Mouse (Mus musculus): Measurements from ENCODE around the gene Glp1r.

Glp1r gene

DNA sequence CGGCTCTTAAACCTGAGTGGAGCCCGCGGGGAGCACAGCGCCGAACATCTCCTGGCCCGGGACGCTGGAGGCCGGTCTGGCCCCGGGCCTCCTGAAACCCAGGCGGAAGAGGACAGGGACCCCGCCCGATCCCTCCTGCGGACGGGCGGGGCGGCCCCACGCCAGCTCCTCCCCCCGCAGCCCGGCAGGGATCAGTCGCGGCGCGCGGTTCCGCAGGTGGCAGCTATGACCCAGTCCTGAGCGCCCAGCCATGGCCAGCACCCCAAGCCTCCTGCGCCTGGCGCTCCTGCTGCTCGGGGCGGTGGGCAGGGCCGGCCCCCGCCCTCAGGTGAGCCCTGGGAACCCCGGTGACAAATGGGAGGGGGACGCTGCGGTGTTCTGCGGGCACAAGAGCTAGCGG is at the start of gene Glp1r:
TSS of gene Glp1r (plus strand) at position 191 of the 400 bp plus-strand sequence.
- DNase-seq = no peak

DNA sequence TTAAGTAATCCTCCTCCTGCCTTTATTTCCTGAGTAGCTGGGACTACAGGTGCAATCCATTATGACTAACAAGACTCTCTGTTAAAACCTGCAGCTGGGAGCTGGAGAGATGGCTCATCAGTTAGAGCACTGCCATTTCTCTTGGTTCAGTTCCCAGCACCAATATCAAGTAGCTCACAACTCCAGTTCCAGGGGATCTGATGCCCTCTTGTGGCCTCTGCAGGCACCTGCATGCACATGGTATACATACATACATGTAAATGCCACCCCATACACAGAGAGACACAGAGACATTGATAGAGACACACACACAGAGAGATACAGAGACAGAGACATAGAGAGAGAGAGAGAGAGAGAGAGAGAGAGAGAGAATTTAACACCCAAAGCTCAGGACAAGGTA is 49.3 kb upstream of the Glp1r start:
- no peak for DNase-seq

DNA sequence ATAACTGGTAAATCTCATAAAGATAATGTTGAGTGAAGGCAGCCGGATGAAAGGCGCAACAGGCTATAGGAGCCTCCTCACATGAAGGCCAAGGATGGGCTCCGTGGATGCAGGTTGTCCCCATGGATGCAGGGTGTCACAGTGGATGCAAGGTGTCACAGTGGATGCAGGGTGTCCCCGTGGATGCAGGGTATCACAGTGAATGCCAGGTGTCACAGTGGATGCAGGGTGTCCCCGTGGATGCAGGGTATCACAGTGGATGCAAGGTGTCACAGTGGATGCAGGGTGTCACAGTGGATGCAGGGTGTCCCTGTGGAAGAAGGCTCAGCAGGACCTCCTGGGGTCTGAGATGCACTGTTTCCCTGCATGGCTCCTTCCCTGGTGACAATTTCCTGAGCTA is 44.3 kb upstream of the Glp1r start:
- DNase-seq = no peak

DNA sequence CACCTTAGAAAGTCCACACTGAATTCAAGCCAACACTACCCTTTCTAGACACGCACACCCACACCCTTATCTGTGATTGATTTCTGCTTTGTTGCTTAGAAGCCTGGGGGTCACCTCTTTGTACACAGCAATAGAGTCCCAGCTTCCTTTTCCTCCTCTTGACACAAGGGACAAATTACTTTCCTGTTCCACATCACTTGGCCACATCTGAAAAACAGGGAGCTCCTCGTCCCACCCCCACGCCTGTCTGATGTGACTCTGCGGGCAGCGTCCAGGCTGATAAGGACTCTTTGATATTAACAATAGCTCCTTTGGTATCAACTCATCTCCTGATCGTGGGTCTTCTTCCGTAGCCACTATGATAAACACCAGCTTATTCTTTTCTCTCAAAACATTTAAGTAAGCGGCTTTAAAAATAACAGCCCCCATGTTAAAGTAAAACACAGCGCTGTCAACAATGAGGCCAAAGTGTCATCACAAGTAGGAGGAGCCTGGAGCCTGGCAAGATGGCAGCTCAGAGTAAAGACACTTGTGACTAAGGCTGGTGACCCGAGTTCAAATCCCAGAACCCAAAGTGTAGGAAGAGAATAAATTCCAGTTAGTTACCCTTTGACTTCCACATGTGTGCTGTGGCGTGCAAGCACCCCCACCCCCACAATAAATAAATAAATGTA is 42.9 kb upstream of the Glp1r start:
- no peak for DNase-seq

DNA sequence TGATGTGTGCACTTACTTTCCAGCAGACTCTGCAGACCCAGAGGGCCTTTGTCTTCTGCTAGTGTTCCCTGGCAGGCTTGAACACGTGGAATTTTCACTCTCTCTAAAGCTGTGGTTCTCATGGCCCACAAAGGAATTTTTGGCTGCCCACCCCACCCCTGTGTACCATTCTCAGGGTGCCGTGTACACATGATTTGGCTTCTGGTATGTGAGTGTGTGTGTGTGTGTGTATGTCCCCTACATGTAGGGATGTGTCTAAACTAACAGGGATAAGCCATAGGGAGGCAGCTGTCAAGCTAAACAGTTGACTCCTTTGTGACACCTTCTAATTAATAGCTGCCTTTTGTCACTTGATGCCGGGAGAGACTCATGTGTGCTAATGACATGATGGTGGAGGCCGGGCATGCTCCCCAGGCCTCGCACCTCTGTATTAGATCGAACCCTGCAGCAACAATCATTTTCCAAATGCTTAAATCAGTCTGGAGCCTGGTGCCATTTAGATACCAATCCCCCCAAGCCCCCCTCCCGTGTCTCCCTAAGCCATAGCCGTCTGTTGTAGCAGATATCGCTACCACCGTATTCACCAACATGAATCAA is 41.5 kb upstream of the Glp1r start:
- no peak for DNase-seq

DNA sequence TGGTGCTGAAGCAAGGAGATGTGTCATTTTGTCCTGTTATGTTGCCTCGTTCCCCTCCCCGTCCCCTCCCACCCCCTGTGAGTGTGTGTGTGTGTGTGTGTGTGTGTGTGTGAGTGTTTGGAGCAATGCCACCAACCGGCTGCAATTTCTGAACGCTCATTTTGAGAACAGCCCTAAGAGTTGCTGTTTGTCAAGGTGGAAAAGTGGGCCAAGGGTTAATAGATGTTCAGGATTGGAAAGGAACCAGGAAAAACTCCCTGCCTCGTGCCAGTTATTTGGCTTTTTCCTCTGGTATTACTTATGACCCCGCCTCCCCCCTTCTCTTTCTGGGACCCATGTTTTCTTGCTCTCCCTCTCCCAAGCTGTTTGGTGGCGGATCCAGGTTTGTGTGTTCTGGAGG is 41.0 kb upstream of the Glp1r start:
- no peak for DNase-seq

DNA sequence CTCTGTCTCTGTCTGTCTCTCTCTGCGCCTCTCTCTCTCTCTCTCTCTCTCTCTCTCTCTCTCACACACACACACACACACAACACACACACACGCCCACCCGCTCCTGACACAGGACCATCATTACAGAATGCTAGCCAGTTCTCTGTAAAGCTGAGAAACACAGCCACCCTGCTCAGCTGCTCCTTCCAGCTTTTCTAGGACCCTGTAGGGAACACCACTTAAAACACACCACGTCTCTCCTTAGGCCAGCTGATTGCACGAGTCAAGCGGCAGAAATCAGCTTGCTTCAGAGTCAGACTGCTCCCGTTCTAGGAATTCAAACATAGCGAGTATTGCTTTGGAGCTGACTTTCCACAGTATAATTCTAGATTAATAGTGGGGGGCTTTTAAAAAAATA is 35.3 kb upstream of the Glp1r start:
- no peak for DNase-seq

DNA sequence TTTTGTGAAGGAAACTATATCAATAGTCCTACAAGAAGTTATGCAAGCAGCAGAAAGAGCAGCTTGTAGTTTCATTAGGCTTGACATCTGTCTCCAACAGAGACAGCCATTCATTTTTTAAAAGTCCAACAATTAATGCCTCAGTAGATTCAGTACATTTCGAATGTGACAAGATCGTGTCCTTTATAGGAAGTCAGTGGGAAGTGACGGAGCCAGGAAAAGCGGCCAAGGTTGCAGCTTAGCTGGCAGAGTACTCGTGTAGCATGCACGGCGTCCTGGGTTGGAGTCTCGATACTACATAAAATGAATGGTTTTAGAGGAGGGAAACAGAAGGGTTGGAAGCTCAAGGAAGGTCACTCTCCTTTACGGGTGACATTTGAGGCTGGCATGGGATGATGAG is 34.7 kb upstream of the Glp1r start:
- no peak for DNase-seq

DNA sequence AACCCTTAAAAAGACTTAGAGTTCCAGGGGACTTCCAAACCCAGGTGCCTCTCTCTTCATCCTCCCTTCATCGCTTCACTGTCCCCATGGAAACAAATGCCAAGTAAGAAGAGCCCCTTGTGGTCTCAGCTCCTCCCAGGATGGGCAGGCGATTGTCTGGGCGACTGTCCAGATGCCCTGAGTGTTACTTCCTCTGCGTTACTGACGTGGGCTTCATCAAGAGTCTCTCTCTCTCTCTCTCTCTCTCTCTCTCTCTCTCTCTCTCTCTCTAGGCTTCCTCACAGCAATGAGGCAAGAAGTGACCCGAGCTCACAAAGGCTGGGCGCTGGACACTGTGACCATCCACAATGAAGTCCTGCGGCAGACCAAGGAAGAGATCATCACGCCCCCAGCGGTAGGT is 30.6 kb upstream of the Glp1r start:
- DNase-seq = no peak

DNA sequence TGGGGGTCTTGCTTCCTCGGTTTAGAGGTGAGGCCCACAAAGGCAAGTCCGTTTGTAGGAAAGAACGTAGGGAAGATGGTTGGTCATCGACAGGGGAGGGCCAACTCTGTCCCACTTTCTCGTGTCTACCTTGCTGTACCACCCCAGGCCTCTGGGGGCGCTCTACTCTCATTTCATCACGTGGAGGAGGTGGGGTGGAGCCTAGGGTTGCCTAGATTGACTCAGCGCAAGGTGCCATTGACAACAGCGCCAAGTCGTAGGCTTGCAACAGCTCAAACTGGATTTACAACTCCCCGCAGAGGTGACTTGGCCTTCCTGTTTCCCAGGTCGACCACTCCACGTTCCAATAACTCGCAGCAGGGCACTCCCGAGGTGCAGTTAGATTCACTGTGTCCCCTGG is 27.3 kb upstream of the Glp1r start:
- no peak for DNase-seq

DNA sequence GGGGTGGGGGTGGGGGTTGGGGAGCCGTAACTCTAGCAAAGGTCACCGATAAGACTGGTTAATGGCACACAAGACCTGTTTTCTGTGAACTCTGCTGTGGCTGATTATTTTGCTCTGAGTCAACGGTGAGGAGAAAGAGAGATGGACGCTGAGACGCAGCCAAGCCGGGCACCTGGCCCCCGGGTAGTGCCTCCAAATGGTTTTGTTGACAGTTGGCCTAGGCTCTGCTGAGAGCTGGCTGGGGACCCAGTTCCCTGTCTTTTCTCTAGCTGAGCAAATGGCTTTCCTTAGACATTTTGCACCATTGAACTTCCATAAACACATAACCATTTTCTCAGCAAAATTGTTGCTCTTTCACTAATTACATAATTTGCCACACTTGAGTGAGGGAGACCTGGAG is 24.2 kb upstream of the Glp1r start:
- no peak for DNase-seq

DNA sequence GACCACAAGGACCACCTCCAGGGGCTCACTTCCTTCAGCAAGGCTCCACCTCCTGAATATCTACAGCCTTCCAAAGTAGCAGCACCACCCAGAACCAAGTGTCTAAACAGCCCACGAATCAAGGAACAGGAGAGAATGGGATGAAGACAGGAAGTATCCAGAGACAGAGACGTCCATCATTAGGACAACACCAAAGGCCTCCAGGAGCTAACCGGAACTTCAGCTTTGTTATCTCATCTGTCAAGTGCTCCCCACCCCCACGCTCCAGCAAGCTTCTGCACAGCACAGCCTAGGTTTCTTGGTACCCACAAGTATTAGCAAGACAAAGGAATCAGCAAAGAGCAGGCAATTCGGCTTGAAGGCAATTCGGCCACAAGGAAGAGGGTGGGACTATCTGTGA is 23.0 kb upstream of the Glp1r start:
- no peak for DNase-seq

DNA sequence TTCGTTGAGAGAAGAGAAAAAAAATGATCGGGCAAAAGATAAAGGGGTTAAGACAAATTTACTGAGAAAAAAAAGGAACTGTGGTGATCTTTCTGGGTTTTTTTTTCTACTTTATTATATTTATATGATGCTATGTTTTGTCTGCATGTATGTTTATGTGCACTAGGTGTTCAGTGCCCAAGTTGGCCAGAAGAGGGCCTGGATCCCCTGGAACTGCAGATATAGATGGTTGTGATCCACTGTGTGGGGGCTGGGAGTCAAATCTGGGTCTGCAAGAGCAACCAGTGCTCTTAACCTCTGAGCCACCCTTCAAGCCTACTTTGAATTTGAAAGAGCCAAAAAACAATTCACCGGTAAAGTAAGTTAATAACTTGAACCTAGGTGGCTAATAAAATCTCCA is 21.2 kb upstream of the Glp1r start:
- DNase-seq = no peak

DNA sequence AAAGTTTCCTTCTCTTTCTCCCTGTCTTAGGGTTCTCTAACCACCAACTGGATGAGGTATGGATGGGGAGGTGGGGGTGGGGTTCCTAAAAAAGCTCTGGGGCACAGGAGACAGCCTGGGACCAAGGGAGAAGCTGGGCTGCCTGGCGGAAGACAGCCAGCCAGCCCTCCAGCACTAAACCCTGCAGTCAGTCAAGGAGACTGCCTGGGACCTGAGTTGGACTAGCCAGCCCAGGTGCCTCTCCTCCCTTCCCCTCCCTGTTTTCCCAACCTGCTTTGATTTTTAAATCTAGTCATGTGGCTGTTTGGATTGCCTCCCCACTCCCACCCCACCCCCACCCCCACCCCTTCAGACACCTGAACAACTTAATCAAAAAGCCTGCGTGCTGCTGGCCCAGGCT is 20.6 kb upstream of the Glp1r start:
- DNase-seq = no peak

DNA sequence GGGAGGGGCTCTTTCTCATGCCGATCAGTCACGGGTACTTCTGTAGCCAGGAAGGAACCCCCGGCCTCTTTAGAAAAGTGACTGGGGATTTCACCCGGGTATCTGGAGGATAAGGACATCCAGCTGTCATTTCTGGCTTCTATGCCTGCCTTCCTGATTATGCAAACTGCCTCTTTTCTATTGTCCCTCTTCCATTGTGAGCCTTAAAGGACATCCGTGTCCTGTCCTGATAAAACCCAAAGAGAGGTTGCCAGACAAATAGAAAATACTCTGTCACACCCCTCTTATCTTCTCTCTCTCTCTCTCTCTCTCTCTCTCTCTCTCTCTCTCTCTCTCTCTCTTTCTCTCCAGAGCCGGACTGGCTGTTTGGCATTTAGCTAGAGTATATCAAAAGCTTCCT is 19.4 kb upstream of the Glp1r start:
- no peak for DNase-seq

DNA sequence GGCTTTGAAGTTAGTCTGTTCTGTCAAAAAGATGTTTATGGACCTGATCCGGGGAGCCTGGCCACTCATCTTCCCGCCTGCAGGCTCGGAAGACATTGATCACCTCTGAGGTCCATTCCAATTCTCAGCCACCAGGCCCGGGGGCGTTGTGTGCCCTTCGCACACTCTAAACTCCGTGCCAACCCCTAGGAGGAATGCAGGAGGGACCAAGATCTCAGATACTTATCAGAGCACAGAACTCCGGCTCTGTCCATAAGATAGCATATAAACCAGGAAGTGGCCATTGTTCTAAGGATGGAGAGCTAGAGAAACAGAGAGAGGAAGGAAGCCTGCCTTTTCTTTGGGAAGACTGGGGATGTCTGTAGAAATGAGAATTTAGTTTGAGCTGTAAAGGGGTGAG is 18.1 kb upstream of the Glp1r start:
- no peak for DNase-seq

DNA sequence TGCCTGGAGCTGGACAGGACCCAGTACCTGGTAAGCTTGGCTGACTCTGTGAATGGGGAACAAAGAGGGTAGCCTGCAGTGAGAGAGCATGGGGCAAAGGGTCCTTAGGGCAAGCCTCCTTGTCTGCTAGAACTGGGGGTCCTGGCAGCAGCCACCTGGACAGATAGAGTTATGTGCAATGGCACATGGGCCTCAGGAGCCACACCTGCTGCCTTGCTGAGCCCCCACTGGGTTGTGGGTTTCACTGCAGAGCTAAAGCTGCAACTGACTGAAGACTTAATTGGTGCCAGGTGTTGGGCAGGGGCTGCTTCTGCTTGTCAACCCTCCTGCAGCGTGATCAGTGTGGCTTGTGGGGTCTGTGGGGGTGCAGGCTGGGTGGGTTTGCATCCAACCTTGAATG is 9.5 kb upstream of the Glp1r start:
- DNase-seq = no peak

DNA sequence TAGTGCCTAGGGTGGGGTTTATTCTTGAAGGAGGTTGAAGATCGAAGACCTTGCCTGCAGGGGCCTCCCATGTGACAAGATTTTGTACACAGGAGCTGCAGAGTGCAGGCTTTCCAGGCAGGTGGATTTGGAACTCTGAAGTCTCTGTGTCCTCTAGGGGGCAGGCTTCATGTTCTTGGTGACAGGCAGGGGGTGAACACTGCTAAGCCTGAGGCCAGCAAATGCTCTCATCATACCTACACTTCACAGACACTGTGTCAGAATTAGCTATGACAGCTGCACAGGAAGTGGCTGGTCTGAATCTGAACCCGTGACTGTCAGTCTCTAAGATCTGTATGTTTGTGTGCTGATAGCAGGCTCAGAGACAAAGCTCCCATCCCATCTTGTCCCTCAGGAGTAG is 8.9 kb upstream of the Glp1r start:
- no peak for DNase-seq

DNA sequence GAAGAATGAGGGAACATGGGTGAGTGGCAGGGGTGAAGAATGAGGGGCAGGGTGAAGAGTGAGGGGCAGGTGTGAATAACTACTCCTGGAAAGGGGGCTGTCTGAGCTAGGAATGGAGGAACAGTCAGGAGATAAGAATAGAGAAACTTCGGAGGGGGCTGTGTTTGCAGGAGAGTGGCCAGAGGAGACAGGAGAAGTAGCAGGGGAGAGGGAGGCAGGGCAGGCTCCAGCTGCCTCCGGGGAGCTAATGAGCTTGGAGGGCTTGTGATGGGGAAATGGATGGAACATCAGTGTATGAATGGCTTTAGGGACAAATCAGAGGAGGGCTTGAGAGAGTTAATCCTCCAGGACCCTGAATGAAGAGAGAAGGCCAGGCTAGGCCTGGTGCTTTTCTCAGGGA is 4.5 kb upstream of the Glp1r start:
- no peak for DNase-seq

DNA sequence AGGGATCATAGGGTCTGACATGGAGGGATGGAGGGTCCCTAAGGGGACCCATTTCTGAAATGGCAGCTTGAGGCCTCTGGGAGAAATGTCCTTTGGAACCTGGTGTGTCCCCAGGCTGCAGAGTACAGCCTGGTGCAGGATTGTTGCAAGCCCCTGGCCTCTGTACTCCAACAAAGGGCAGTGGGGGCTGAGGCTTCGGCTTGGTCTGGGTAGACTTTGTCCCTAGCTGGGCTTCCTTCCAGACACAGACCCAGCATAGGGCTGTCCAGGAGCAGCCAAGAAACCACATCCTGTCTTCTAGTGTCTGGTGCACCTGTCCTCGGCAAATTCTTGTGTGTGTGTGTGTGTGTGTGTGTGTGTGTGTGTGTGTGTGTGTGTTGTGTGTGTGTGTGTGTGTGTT is 2.5 kb downstream of the Glp1r start:
- no peak for DNase-seq

DNA sequence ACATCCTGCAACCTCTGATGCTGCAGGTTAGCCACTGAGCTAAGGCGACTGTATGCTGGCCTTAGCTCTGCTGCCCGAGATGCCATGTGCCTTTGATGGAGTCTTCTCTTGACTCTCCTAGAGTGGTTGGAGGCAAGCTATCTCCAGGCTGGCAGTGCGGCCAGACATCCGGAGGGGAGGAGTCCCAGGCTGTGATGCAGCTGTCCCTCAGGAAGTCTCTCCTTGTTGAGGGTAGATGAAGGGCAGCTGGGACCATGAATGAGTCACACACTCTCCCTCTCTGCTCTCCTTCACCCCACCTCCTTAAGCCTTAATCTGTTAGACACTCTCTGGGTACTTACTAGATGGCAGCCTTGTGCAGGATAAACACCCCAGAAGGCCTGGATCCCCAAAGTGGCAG is 6.0 kb downstream of the Glp1r start:
- no peak for DNase-seq

DNA sequence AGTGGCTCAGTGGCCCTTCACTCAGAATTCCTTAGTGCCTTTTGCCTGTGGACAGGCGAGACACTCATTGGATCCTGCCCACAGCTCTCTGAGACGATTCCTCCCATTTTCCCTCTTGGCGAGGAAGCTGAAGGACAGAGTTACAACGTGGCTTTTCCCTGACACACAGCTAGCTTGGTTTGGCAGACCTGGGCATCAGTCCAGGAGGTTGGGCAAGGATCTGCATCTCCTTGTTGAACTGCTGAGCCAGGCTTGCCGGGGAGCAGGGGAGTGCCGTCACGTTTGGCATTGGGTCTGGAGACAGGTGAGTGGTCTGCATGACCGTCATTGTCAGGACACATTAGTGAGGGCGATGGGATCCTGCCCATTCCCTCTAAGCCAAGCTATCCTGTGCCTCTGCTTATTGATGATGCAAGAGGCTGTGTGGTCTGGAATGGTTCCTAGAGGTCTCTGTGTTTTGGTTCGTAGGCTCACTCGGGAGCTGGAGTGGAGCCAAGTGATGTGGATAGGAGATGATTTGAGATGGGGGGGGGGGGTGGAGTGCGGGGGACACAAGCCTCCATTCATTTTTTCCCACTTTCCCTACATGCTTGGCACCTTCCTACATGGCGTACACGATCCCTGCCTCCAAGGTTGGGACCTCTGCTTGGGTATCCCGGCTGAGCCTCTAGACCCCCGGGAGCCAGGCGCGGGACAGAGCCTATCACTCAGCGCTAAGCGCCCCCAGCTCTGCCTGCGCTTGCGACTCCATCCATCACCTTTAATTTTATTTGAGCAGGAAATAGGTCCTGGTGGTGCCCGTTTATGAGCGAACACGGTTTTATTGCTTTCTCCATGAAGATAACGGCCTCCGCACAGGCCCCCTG is 9.5 kb downstream of the Glp1r start:
- DNase-seq = no peak

DNA sequence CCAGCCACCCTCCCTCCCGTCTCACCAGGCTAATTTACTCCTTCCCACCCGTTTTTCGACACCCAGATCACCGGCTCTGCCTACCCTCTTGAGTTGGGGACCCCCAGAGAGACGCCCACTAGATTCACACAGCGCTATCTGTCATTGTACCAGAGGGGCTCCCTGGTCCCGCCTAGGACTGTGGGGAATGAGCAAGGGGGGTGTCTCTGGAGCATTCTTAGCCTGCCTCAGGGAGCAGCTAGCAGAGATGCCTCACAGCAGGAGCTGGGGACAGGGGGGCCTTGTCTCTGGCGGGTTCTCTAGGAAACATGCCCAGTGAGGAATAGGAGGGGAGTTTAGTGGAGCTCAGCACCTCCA is 10.1 kb downstream of the Glp1r start:
- no peak for DNase-seq

DNA sequence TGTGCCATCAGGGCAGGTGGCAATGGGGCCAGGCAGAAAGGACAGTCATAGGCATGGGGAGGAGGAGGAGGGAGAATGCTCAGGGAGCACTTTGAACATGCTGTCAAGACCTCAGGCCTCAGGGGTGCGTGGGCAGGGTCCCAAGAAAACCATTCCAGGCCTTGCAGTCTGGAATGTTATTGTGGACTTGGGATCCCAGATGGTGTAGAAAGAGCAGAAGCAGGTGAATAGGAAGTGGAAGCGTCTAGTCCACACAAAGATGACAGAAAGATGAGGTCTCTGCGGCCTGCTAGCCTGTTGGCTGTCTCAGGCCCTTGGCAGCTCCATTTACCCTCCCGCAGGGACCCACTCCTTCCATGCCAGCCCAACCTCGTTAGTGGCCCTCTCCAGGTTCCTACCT is 10.9 kb downstream of the Glp1r start:
- DNase-seq = no peak

DNA sequence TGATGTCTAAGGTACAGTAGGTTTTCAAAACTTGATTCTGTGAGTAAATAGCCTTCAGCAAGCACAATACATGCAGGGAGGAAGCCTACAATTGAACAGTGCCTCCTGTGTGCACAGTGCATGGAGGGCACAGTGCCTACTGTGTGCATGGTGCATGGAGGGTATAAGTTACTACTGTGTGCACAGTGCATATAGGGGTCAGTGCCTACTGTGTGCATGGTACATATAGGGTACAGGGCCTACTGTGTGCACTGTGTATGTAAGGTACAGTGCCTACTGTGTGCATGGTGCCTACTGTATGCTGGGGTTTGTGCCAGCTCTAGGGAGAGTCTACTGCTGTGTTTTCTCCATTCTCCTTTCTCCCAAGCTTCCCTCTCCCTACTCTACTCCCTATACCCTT is 12.6 kb downstream of the Glp1r start:
- DNase-seq = no peak
